8 mouse cellular contexts compared by ENCODE assay signal in genomic region chr1:75505159-75505955, GRCm38 (mm10). TPM values are rescaled to one million over a fixed set of nuclear protein-coding genes. Genes with fewer than 3 reads are reported as not detected.
DNase-seq lines count a peak whose midpoint lies in the region; ATAC-seq and TF ChIP-seq lines count a peak whose summit lies in the region.

No protein-coding gene starts in this region.

- no peak for DNase-seq in Patski (ENCODE audit: low read depth, low spot score)
- peak; percentile 89 for DNase-seq in cerebellum, adult 9-10 months
- peak; percentile 69 to 85 for DNase-seq in frontal cortex, adult 2 months (ENCODE audit: extremely low spot score in 1 of 2, low spot score in 1 of 2)
- DNase-seq in heart, postnatal 4 days: peak; percentile 80
- peak; percentile 72 to 74 for DNase-seq in layer of hippocampus, postnatal 36 days
- DNase-seq in lung, postnatal 14 days: peak; percentile 68
- DNase-seq in right cerebral cortex, postnatal 14 days: peak; percentile 81

- peak; percentile 42 for ATAC-seq in Patski
- no peak for ATAC-seq in CD4-positive, CD25-positive, alpha-beta regulatory T cell, adult 4 months

- CTCF ChIA-PET in Patski (lab: Charles Lee): interaction anchor here (1.1 to 2.6 kb wide), 2 partner anchors 28 to 54 kb away, joined by 4 to 6 read pairs; no protein-coding TSS in a partner anchor

- POLR2A ChIA-PET in Patski (lab: Charles Lee): interaction anchor here (1.0 to 1.5 kb wide), 3 partner anchors 16 to 40 kb away, joined by 3 to 7 read pairs (median 4); partner anchors contain the start of genes Slc4a3 and Stk11ip

- in situ Hi-C loops in Patski (cut with MboI; ENCODE audit: low pct_unique_long_range_greater_than_20kb): no loop called here

- no peak for TF ChIP-seq CTCF in Patski (IDR thresholded peaks at IDR 0.05)

- peaks cover 17% of the 10 kb centered on the region for H3K27me3 ChIP-seq in Patski

RNA-seq across cellular contexts. Expression of gene Obsl1, which starts 0.9 kb away (rescaled TPM):
- polyA plus RNA-seq in Patski (2021): 33.3 TPM
- polyA plus RNA-seq in frontal cortex, adult 2 months (2012; rRNA removed): 36.4 and 37.9 TPM in 2 replicates
- total RNA-seq in heart, postnatal 4 days (2021): 100 to 1,000 TPM; 196 to 210 TPM
- total RNA-seq in layer of hippocampus, postnatal 36 days (2021): 10 to 100 TPM; 24.1 to 26.3 TPM
- polyA plus RNA-seq in CD4-positive, CD25-positive, alpha-beta regulatory T cell, adult 4 months (2017; shearing (Covaris generic)): not detected

RNA-seq across cellular contexts. Expression of gene Inha, which starts 1.5 kb away (rescaled TPM):
- polyA plus RNA-seq in Patski (2021): 5.7 TPM
- 80.9 and 92.8 TPM in 2 replicates for polyA plus RNA-seq in frontal cortex, adult 2 months (2012; rRNA removed)
- 10 to 100 TPM in 1 of 2 experiments, 1 to 10 TPM in 1; 10.0 to 10.3 TPM for total RNA-seq in heart, postnatal 4 days (2021)
- 10 to 100 TPM; 16.4 to 16.6 TPM for total RNA-seq in layer of hippocampus, postnatal 36 days (2021)
- not detected for polyA plus RNA-seq in CD4-positive, CD25-positive, alpha-beta regulatory T cell, adult 4 months (2017; shearing (Covaris generic))

RNA-seq across cellular contexts. Expression of gene Stk11ip, which starts 16.0 kb away (rescaled TPM):
- 22.7 TPM for polyA plus RNA-seq in Patski (2021)
- polyA plus RNA-seq in frontal cortex, adult 2 months (2012; rRNA removed): 33.8 and 36.3 TPM in 2 replicates
- 10 to 100 TPM; 15.7 to 16.7 TPM for total RNA-seq in heart, postnatal 4 days (2021)
- 10 to 100 TPM; 26.7 to 27.7 TPM for total RNA-seq in layer of hippocampus, postnatal 36 days (2021)
- polyA plus RNA-seq in CD4-positive, CD25-positive, alpha-beta regulatory T cell, adult 4 months (2017; shearing (Covaris generic)): 10 to 100 TPM in 1 of 2 experiments, 1 to 10 TPM in 1; 10.0 to 18.3 TPM

RNA-seq across cellular contexts. Expression of gene Tmem198, which starts 26.0 kb away (rescaled TPM):
- 1.7 TPM for polyA plus RNA-seq in Patski (2021)
- polyA plus RNA-seq in frontal cortex, adult 2 months (2012; rRNA removed): 73.1 and 82.3 TPM in 2 replicates
- total RNA-seq in heart, postnatal 4 days (2021): 1 to 10 TPM in 1 of 2 experiments, under 1 TPM in 1; 0.55 to 1.1 TPM
- total RNA-seq in layer of hippocampus, postnatal 36 days (2021): 10 to 100 TPM; 68.8 to 71.4 TPM
- polyA plus RNA-seq in CD4-positive, CD25-positive, alpha-beta regulatory T cell, adult 4 months (2017; shearing (Covaris generic)): not detected

RNA-seq across cellular contexts. Expression of gene Chpf, which starts 26.2 kb away (rescaled TPM):
- 65.0 TPM for polyA plus RNA-seq in Patski (2021)
- 73.9 and 79.5 TPM in 2 replicates for polyA plus RNA-seq in frontal cortex, adult 2 months (2012; rRNA removed)
- 10 to 100 TPM; 38.0 to 38.7 TPM for total RNA-seq in heart, postnatal 4 days (2021)
- 10 to 100 TPM; 76.8 to 82.8 TPM for total RNA-seq in layer of hippocampus, postnatal 36 days (2021)
- 1 to 10 TPM; 5.2 to 5.6 TPM for polyA plus RNA-seq in CD4-positive, CD25-positive, alpha-beta regulatory T cell, adult 4 months (2017; shearing (Covaris generic))

Comparison
In these comparisons a context has a peak if more than half of its experiments do, and no peak if none do; other contexts are left out.
1. RNA of gene Obsl1, which starts 0.9 kb away (polyA plus RNA-seq): 36.4 to 37.9 TPM in frontal cortex, adult 2 months and 33.3 TPM in Patski (single experiment); not detected in CD4-positive, CD25-positive, alpha-beta regulatory T cell, adult 4 months; every median in the first group is over 10 times any median in the second.
2. RNA of gene Inha, which starts 1.5 kb away (polyA plus RNA-seq): 80.9 to 92.8 TPM in frontal cortex, adult 2 months; 5.7 TPM in Patski (single experiment) and not detected in CD4-positive, CD25-positive, alpha-beta regulatory T cell, adult 4 months; every median in the first group is over 10 times any median in the second.